Mouse (Mus musculus) midbrain, embryonic 15.5 days (tissue): Measurements from ENCODE around the gene Cactin. TPM values are rescaled to one million over a fixed set of nuclear protein-coding genes. Genes with fewer than 3 reads are reported as not detected.

Experiments
- ATAC-seq: fragments of 200-750 bp; cut with Nextera tagmentation; replicated peaks from 2 replicates; pipeline ENCODE4 v1.8.0; 2017; ENCODE audit warnings: moderate TSS enrichment
- H3K27ac ChIP-seq: fragments of 300-500 bp; sonication (generic); 2 replicates; pipeline ENCODE4 v1.5.1; 2015; ENCODE audit warnings: mild to moderate bottlenecking, inconsistent platforms
- H3K27me3 ChIP-seq: fragments of 300-500 bp; sonication (generic); replicated peaks from 2 replicates; pipeline ENCODE4 v1.6.1; 2015; ENCODE audit warnings: inconsistent platforms
- H3K36me3 ChIP-seq: fragments of 300-500 bp; sonication (generic); replicated peaks from 2 replicates; pipeline ENCODE4 v1.6.1; 2015; ENCODE audit warnings: inconsistent platforms
- H3K4me1 ChIP-seq: fragments of 300-500 bp; sonication (generic); 2 replicates; pipeline ENCODE4 v1.6.1; 2015; ENCODE audit warnings: inconsistent platforms
- H3K4me2 ChIP-seq: fragments of 300-500 bp; sonication (generic); 2 replicates; pipeline ENCODE4 v1.6.1; 2015; ENCODE audit warnings: inconsistent platforms, mild to moderate bottlenecking, moderate library complexity
- H3K4me3 ChIP-seq: fragments of 300-500 bp; sonication (generic); 2 replicates; pipeline ENCODE4 v1.5.1; 2015; ENCODE audit warnings: mild to moderate bottlenecking, inconsistent platforms
- H3K9ac ChIP-seq: fragments of 300-500 bp; sonication (generic); 2 replicates; pipeline ENCODE4 v1.6.1; 2015; ENCODE audit warnings: mild to moderate bottlenecking, inconsistent platforms
- H3K9me3 ChIP-seq: fragments of 300-500 bp; sonication (generic); 2 replicates; pipeline ENCODE4 v1.6.1; 2016; ENCODE audit warnings: inconsistent platforms
- WGBS: fragments of 180-500 bp; shearing (Covaris S2); methylation state at CpG from one replicate; pipeline ENCODE4 v1.1.7; 2015; ENCODE audit warnings: mixed read lengths; 5-methylcytosine and 5-hydroxymethylcytosine counted together
- polyA plus RNA-seq: library from polyadenylated mRNA; unstranded; fragments of >200 nt; fragmentation: Nextera tagmentation; extraction: Ambion mirVana; gene quantifications from 2 replicates; pipeline ENCODE4 v1.2.1, GENCODE M21; 2015

Cactin gene
- polyA plus RNA-seq, 1 experiment from 2014 or later: 35.8 TPM

GRCm38 (mm10) chr10:81289811-81290210, 31.1 kb upstream of the Cactin start:
- H3K9me3 ChIP-seq: no peaks in the 10 kb centered on the region
- no peak overlapping the region for H3K9ac ChIP-seq
- peaks cover 23% of the 10 kb centered on the region for H3K4me1 ChIP-seq
- H3K4me2 ChIP-seq: no peak overlapping the region
- no peaks in the 10 kb centered on the region for H3K36me3 ChIP-seq
- no peak overlapping the region for H3K4me3 ChIP-seq
- 59% methylated on average over 14 of the region's 14 CpGs for WGBS
- ATAC-seq: no peak
- H3K27me3 ChIP-seq: 0 out of 2 replicates have a peak, but pooled peaks cover 3% of the 10 kb centered on the region
- no peak overlapping the region for H3K27ac ChIP-seq

- Histone ChIP-seq H3K27ac (no peak overlapping the region), H3K4me2 (peak overlapping the region; percentile 1; the same call in 1 of the 2 replicates), H3K27me3 (no peaks in the 10 kb centered on the region), H3K9me3 (no peaks in the 10 kb centered on the region), H3K9ac (no peak overlapping the region), H3K4me1 (peaks cover 29% of the 10 kb centered on the region), H3K4me3 (0 out of 2 replicates have a peak overlapping the region, but pooled peaks have one; percentile 1), H3K36me3 (no peaks in the 10 kb centered on the region)
- no peak for ATAC-seq
- WGBS: 15% methylated on average over 24 of the region's 24 CpGs
Observed at GRCm38 (mm10) chr10:81290698-81291460, 30.0 kb upstream of the Cactin start.

- Histone ChIP-seq H3K4me1 (peaks cover 31% of the 10 kb centered on the region), H3K9me3 (no peaks in the 10 kb centered on the region), H3K27ac (no peak within 1 kb of the TSS), H3K9ac (no peak within 1 kb of the TSS), H3K27me3 (no peaks in the 10 kb centered on the region), H3K36me3 (no peaks in the 10 kb centered on the region), H3K4me3 (peak within 1 kb of the TSS; percentile 80), H3K4me2 (peak within 1 kb of the TSS; percentile 70; the same call in 1 of the 2 replicates)
- no peak for ATAC-seq
- 77% methylated on average over 9 of the region's 9 CpGs for WGBS
Observed at GRCm38 (mm10) chr10:81291511-81292104, 29.3 kb upstream of the Cactin start, which contains the start of gene Tjp3. Tjp3 (minus strand) TSS chr10:81291581.

- Histone ChIP-seq H3K4me1 (peaks cover 35% of the 10 kb centered on the region), H3K36me3 (no peaks in the 10 kb centered on the region), H3K27me3 (no peaks in the 10 kb centered on the region), H3K4me2 (peak within 1 kb of the TSS; percentile 70), H3K9me3 (no peaks in the 10 kb centered on the region), H3K4me3 (peak within 1 kb of the TSS; percentile 80), H3K9ac (peak within 1 kb of the TSS; percentile 84), H3K27ac (peak within 1 kb of the TSS; percentile 88)
- WGBS: under 1% methylated on average over 70 of the region's 80 CpGs
- ATAC-seq: peak; percentile 96
Observed at GRCm38 (mm10) chr10:81292554-81293333, 28.2 kb upstream of the Cactin start, which contains the start of gene Pip5k1c. Pip5k1c (plus strand) TSS chr10:81292963.

- no peak for ATAC-seq
- Histone ChIP-seq H3K9me3 (no peaks in the 10 kb centered on the region), H3K36me3 (no peaks in the 10 kb centered on the region), H3K4me2 (peak overlapping the region; percentile 70), H3K27me3 (no peaks in the 10 kb centered on the region), H3K4me1 (peaks cover 35% of the 10 kb centered on the region), H3K27ac (peak overlapping the region; percentile 88), H3K4me3 (peak overlapping the region; percentile 80), H3K9ac (peak overlapping the region; percentile 84)
- 3% methylated on average over 25 of the region's 25 CpGs for WGBS
Observed at GRCm38 (mm10) chr10:81293334-81294030, 27.4 kb upstream of the Cactin start.

GRCm38 (mm10) chr10:81294442-81294841, 26.5 kb upstream of the Cactin start:
- no peaks in the 10 kb centered on the region for H3K27me3 ChIP-seq
- WGBS: 57% methylated on average over 8 of the region's 8 CpGs
- peak overlapping the region; percentile 80 for H3K4me3 ChIP-seq
- peaks cover 33% of the 10 kb centered on the region for H3K4me1 ChIP-seq
- H3K36me3 ChIP-seq: no peaks in the 10 kb centered on the region
- H3K27ac ChIP-seq: no peak overlapping the region
- H3K9me3 ChIP-seq: no peaks in the 10 kb centered on the region
- ATAC-seq: no peak
- H3K9ac ChIP-seq: peak overlapping the region; percentile 84; the same call in 1 of the 2 replicates
- H3K4me2 ChIP-seq: peak overlapping the region; percentile 70

GRCm38 (mm10) chr10:81295185-81295584, 25.7 kb upstream of the Cactin start:
- 91% methylated on average over 6 of the region's 6 CpGs for WGBS
- Histone ChIP-seq H3K4me3 (no peak overlapping the region), H3K27me3 (no peaks in the 10 kb centered on the region), H3K9me3 (no peaks in the 10 kb centered on the region), H3K27ac (no peak overlapping the region), H3K36me3 (no peaks in the 10 kb centered on the region), H3K4me1 (peaks cover 32% of the 10 kb centered on the region), H3K4me2 (peak overlapping the region; percentile 70; the same call in 1 of the 2 replicates), H3K9ac (no peak overlapping the region)
- no peak for ATAC-seq

GRCm38 (mm10) chr10:81297246-81297645, 23.7 kb upstream of the Cactin start:
- Histone ChIP-seq H3K4me3 (no peak overlapping the region), H3K27me3 (no peaks in the 10 kb centered on the region), H3K4me2 (no peak overlapping the region), H3K9ac (no peak overlapping the region), H3K27ac (no peak overlapping the region), H3K9me3 (no peaks in the 10 kb centered on the region), H3K36me3 (no peaks in the 10 kb centered on the region), H3K4me1 (peaks cover 44% of the 10 kb centered on the region)
- 87% methylated on average over 6 of the region's 6 CpGs for WGBS
- no peak for ATAC-seq

GRCm38 (mm10) chr10:81297845-81298244, 23.1 kb upstream of the Cactin start:
- Histone ChIP-seq H3K4me2 (no peak overlapping the region), H3K4me1 (peaks cover 47% of the 10 kb centered on the region), H3K9ac (no peak overlapping the region), H3K36me3 (no peaks in the 10 kb centered on the region), H3K27ac (no peak overlapping the region), H3K27me3 (no peaks in the 10 kb centered on the region), H3K4me3 (no peak overlapping the region), H3K9me3 (no peaks in the 10 kb centered on the region)
- ATAC-seq: no peak
- WGBS: 65% methylated on average over 10 of the region's 10 CpGs

GRCm38 (mm10) chr10:81298369-81299100, 22.4 kb upstream of the Cactin start:
- 94% methylated on average over 17 of the region's 17 CpGs for WGBS
- no peaks in the 10 kb centered on the region for H3K36me3 ChIP-seq
- ATAC-seq: no peak
- H3K9me3 ChIP-seq: no peaks in the 10 kb centered on the region
- H3K27ac ChIP-seq: no peak overlapping the region
- no peak overlapping the region for H3K9ac ChIP-seq
- H3K4me3 ChIP-seq: no peak overlapping the region
- no peak overlapping the region for H3K4me2 ChIP-seq
- H3K27me3 ChIP-seq: no peaks in the 10 kb centered on the region
- H3K4me1 ChIP-seq: peaks cover 47% of the 10 kb centered on the region
